ENCODE assay signal across 10 mouse cellular contexts in the genomic region with DNA sequence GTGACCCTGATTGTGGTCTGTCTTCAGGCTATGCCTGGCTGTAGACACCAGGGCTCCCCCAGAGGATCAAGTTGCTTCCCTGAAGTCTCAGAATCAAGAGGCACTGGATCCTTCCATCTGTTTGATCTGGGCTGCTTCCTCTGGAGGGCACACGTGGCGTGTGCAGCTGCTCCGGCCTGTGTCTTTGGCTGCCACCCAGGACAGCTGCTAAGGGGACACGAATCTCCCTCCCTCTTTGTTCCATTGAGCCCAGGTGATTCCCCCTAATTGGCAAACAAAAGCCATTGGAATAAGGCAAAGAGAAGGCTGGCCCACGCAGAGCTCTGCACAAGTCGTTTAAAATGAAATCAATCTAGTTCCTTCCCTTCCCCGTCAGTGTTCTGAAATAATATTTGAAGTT.
DNase-seq lines count a peak whose midpoint lies in the region; ATAC-seq and TF ChIP-seq lines count a peak whose summit lies in the region.
"Had no signal": no experiment of that assay in that cellular context is flagged by ENCODE, and none has a peak within 500 bp of the region (broad histone marks: within the 10 kb centered on the region; RNA-seq: fewer than 3 reads in every experiment).

No protein-coding gene starts in this region.

- TF ChIP-seq CTCF in gastrocnemius, adult 2 months (IDR thresholded peaks at IDR 0.05), result no peak

- 0 out of 2 replicates have a peak, but pooled peaks have one; percentile 43 for ATAC-seq in kidney, embryonic 14.5 days (ENCODE audit: low FRiP score, low TSS enrichment)
- peak; percentile 76 for ATAC-seq in limb, embryonic 13.5 days (ENCODE audit: low FRiP score, low read depth)
- ATAC-seq in megakaryocyte progenitor cell, adult 5-6 weeks (replicated peaks; ENCODE audit: poor library complexity), result no peak
- no peak for ATAC-seq in activated CD4-positive, CD25-positive, alpha-beta regulatory T cell, adult 4 months

- intact Hi-C loops in gastrocnemius, adult 2 months (cut with DNase I), result no loop called here

- H3K27ac ChIP-seq in kidney, embryonic 14.5 days (ENCODE audit: low read depth, low read length), result no peak overlapping the region
- H3K27ac ChIP-seq in gastrocnemius, adult 2 months, result peak overlapping the region; percentile 58
- H3K27ac ChIP-seq in limb, embryonic 13.5 days, result peak overlapping the region; percentile 85

- 37% methylated on average over 7 of the region's 7 CpGs for WGBS in kidney, embryonic 14.5 days
- 14% methylated on average over 7 of the region's 7 CpGs for WGBS in limb, embryonic 13.5 days

- no peaks in the 10 kb centered on the region for H3K27me3 ChIP-seq in kidney, embryonic 14.5 days (ENCODE audit: control insufficient read depth, insufficient read depth, low read length)
- no peaks in the 10 kb centered on the region for H3K27me3 ChIP-seq in limb, embryonic 13.5 days

- H3K4me2 ChIP-seq in kidney, embryonic 14.5 days (replicated peaks; ENCODE audit: low read depth, low read length), result no peak overlapping the region
- no peak overlapping the region for H3K4me2 ChIP-seq in limb, embryonic 13.5 days (replicated peaks)

- no peak overlapping the region for H3K4me3 ChIP-seq in kidney, embryonic 14.5 days (ENCODE audit: low read length)
- no peak overlapping the region for H3K4me3 ChIP-seq in gastrocnemius, adult 2 months
- no peak overlapping the region for H3K4me3 ChIP-seq in limb, embryonic 13.5 days

- no peaks in the 10 kb centered on the region for H3K4me1 ChIP-seq in kidney, embryonic 14.5 days (ENCODE audit: control insufficient read depth, insufficient read depth, low read length)
- H3K4me1 ChIP-seq in limb, embryonic 13.5 days, result peaks cover 32% of the 10 kb centered on the region

- H3K36me3 ChIP-seq in kidney, embryonic 14.5 days (ENCODE audit: control insufficient read depth, insufficient read depth, low read length), result no peaks in the 10 kb centered on the region
- no peaks in the 10 kb centered on the region for H3K36me3 ChIP-seq in limb, embryonic 13.5 days
- H3K36me3 ChIP-seq: G1E had no signal

- no peaks in the 10 kb centered on the region for H3K9me3 ChIP-seq in kidney, embryonic 14.5 days (ENCODE audit: control insufficient read depth, low read length)
- H3K9me3 ChIP-seq in limb, embryonic 13.5 days, result no peaks in the 10 kb centered on the region

- H3K9ac ChIP-seq in kidney, embryonic 14.5 days (ENCODE audit: low read depth, low read length), result no peak overlapping the region
- H3K9ac ChIP-seq in limb, embryonic 13.5 days, result peak overlapping the region; percentile 32; the same call in 1 of the 2 replicates

- no peak for DNase-seq in kidney, adult 9 months
- DNase-seq in adipocyte (ENCODE audit: low spot score), result peak; percentile 33
- peak; percentile 78 for DNase-seq in gastrocnemius, adult 2 months
- DNase-seq in cerebellum, adult 11-12 months, result no peak
- DNase-seq: thymus, postnatal 25 days had no signal

Comparison
In these comparisons a context has a peak if more than half of its experiments do, and no peak if none do; other contexts are left out.
1. ATAC-seq: peak in kidney, embryonic 14.5 days (single experiment) and limb, embryonic 13.5 days (single experiment); none in megakaryocyte progenitor cell, adult 5-6 weeks (single experiment) and activated CD4-positive, CD25-positive, alpha-beta regulatory T cell, adult 4 months (single experiment).
2. DNase-seq: peak in adipocyte (single experiment) and gastrocnemius, adult 2 months (single experiment); none in kidney, adult 9 months (single experiment) and cerebellum, adult 11-12 months (single experiment).